In the genomic region with DNA sequence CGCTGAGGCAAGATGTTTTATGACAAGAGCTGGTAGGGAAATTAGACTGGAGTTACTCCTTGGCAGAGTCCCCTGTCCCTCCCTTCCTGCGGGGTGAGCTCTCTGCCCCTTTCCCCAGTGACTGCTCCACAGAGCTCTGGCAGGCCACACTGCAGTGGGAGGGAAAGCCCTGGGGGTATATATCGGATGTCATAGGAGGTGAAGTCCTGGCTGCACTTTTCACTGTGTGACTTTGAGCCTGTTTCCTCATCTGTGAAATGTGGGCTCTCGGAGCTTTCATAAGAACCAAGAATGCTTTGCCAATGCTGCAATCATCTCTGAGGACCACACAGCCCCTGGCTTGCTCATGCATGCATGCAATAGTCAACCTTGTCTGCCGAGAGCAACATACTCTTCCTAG, we compare ENCODE assay signal across 12 mouse cellular contexts. TPM values are rescaled to one million over a fixed set of nuclear protein-coding genes. Genes with fewer than 3 reads are reported as not detected.
DNase-seq lines count a peak whose midpoint lies in the region; ATAC-seq and TF ChIP-seq lines count a peak whose summit lies in the region.
"Had no signal": no experiment of that assay in that cellular context is flagged by ENCODE, and none has a peak within 500 bp of the region (broad histone marks: within the 10 kb centered on the region; RNA-seq: fewer than 3 reads in every experiment).

No protein-coding gene starts in this region.

- H3K4me2 ChIP-seq in hindbrain, embryonic 13.5 days = no peak overlapping the region
- no peak overlapping the region for H3K4me2 ChIP-seq in forebrain, embryonic 11.5 days (ENCODE audit: low read depth, low read length, severe bottlenecking)
- H3K4me2 ChIP-seq: forebrain, embryonic 15.5 days had no signal

- no peaks in the 10 kb centered on the region for H3K36me3 ChIP-seq in hindbrain, embryonic 13.5 days
- no peaks in the 10 kb centered on the region for H3K36me3 ChIP-seq in forebrain, embryonic 11.5 days (ENCODE audit: control insufficient read depth, insufficient read depth, low read length)
- H3K36me3 ChIP-seq: forebrain, embryonic 15.5 days had no signal

- H3K4me1 ChIP-seq in hindbrain, embryonic 13.5 days (replicated peaks) = no peaks in the 10 kb centered on the region
- no peaks in the 10 kb centered on the region for H3K4me1 ChIP-seq in forebrain, embryonic 11.5 days (replicated peaks; ENCODE audit: control insufficient read depth, insufficient read depth, low read length)
- H3K4me1 ChIP-seq: forebrain, embryonic 15.5 days had no signal

- no peaks in the 10 kb centered on the region for H3K27me3 ChIP-seq in hindbrain, embryonic 13.5 days
- H3K27me3 ChIP-seq in forebrain, embryonic 11.5 days (ENCODE audit: control insufficient read depth, insufficient read depth, low read length) = no peaks in the 10 kb centered on the region
- H3K27me3 ChIP-seq: forebrain, embryonic 15.5 days had no signal

- H3K9me3 ChIP-seq in hindbrain, embryonic 13.5 days = no peaks in the 10 kb centered on the region
- no peaks in the 10 kb centered on the region for H3K9me3 ChIP-seq in forebrain, embryonic 11.5 days (ENCODE audit: control insufficient read depth, low read length)
- H3K9me3 ChIP-seq: forebrain, embryonic 15.5 days had no signal

- H3K27ac ChIP-seq in gastrocnemius, adult 2 months = peak overlapping the region; percentile 71
- H3K27ac ChIP-seq in hindbrain, embryonic 13.5 days = no peak overlapping the region
- H3K27ac ChIP-seq in forebrain, embryonic 11.5 days (ENCODE audit: low read depth, low read length) = no peak overlapping the region
- H3K27ac ChIP-seq: forebrain, embryonic 15.5 days had no signal

- no peak overlapping the region for H3K4me3 ChIP-seq in gastrocnemius, adult 2 months
- no peak overlapping the region for H3K4me3 ChIP-seq in hindbrain, embryonic 13.5 days
- H3K4me3 ChIP-seq in forebrain, embryonic 11.5 days (ENCODE audit: low read depth, low read length) = no peak overlapping the region
- H3K4me3 ChIP-seq: forebrain, embryonic 15.5 days had no signal

- ATAC-seq in hindbrain, embryonic 13.5 days (ENCODE audit: low FRiP score) = no peak
- ATAC-seq in forebrain, embryonic 11.5 days (replicated peaks; ENCODE audit: low FRiP score) = no peak
- ATAC-seq: forebrain, embryonic 15.5 days had no signal

- H3K9ac ChIP-seq in hindbrain, embryonic 13.5 days = no peak overlapping the region
- H3K9ac ChIP-seq in forebrain, embryonic 11.5 days (ENCODE audit: low read length) = no peak overlapping the region
- H3K9ac ChIP-seq: forebrain, embryonic 15.5 days had no signal

- peak; percentile 78 for DNase-seq in gastrocnemius, adult 2 months
- DNase-seq in gastrocnemius, postnatal 4 days (ENCODE audit: low spot score in 2 of 2) = no peak
- peak; percentile 93 for DNase-seq in Muller cell, postnatal 12 days (ENCODE audit: inconsistent ontology term)
- peak; percentile 99 for DNase-seq in fat pad, adult 2 months (ENCODE audit: extremely low read depth, low read depth, low spot score)
- DNase-seq in kidney, postnatal 10 days = peak; percentile 52
- DNase-seq in cerebellum, postnatal 14 days = no peak
- no peak for DNase-seq in forebrain, embryonic 11.5 days (ENCODE audit: low spot score)
- DNase-seq: cerebellum, adult 9-10 months; right cerebral cortex, postnatal 14 days; thymus, postnatal 25 days had no signal

- no peak for TF ChIP-seq CTCF in gastrocnemius, adult 2 months (IDR thresholded peaks at IDR 0.05)

- 69% methylated on average over 5 of the region's 5 CpGs for WGBS in hindbrain, embryonic 13.5 days
- 73% methylated on average over 5 of the region's 5 CpGs for WGBS in forebrain, embryonic 11.5 days

- intact Hi-C loops in gastrocnemius, adult 2 months (cut with DNase I) = no loop called here

RNA-seq across cellular contexts. Expression of gene Amotl2, which starts 30.3 kb away (rescaled TPM):
- 10 to 100 TPM; 13.7 to 28.5 TPM for total RNA-seq in gastrocnemius, adult 2 months (2021)
- total RNA-seq in gastrocnemius, postnatal 4 days (2021) = 10 to 100 TPM; 58.1 to 61.2 TPM
- 64.7 and 67.3 TPM in 2 replicates for polyA plus RNA-seq in hindbrain, embryonic 13.5 days (2015; fragmentation: Nextera tagmentation; extraction: Ambion mirVana)
- polyA plus RNA-seq in forebrain, embryonic 11.5 days (2014; fragmentation: Nextera tagmentation; extraction: Ambion mirVana) = 72.4 and 73.4 TPM in 2 replicates

Comparison
In these comparisons a context has a peak if more than half of its experiments do, and no peak if none do; other contexts are left out.
1. DNase-seq: peak in gastrocnemius, adult 2 months (single experiment), Muller cell, postnatal 12 days (single experiment), fat pad, adult 2 months (single experiment) and kidney, postnatal 10 days (single experiment); none in gastrocnemius, postnatal 4 days (0 of 2), cerebellum, postnatal 14 days (0 of 2) and forebrain, embryonic 11.5 days (single experiment).